In the genomic region with DNA sequence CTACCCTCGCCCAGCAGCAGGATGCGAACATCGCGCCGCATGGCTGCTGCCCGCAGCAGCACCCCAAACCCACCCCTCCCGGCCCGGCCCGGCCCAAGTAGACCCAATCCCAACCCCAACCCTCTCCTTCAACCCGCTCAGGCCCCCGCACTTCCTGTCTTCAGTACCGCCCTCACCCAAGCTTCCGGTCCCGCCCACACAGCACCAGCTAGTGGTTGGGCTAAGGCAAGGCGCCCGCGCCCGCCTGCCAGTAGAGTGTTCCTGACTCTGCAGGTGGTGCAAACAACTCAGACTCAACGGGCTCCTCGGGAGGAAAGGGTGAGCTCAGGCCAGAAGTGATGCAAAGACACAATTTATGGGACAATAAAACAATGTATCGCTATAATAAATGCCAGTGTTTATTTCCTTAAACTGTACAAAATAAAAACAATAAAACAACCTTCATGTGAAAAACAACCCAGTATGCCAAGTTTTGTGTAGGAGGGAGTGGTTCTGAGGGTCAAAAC, we compare ENCODE assay signal across 7 mouse cellular contexts. TPM values are rescaled to one million over a fixed set of nuclear protein-coding genes. Genes with fewer than 3 reads are reported as not detected.
A peak's percentile ranks its signal among the peaks of the same experiment; 100 is the strongest.
DNase-seq lines count a peak whose midpoint lies in the region; ATAC-seq lines count a peak whose summit lies in the region.

Gene Rhot2 (minus strand): TSS at position 456 of the 506 bp plus-strand sequence.

- no peaks in the 10 kb centered on the region for H3K27me3 ChIP-seq in intestine, embryonic 16.5 days (replicated peaks; ENCODE audit: control insufficient read depth, insufficient read depth, low read length)
- no peaks in the 10 kb centered on the region for H3K27me3 ChIP-seq in midbrain, embryonic 11.5 days (ENCODE audit: control insufficient read depth, insufficient read depth, low read length)

- peak within 1 kb of the TSS; percentile 79 for H3K4me2 ChIP-seq in intestine, embryonic 16.5 days (ENCODE audit: low read depth, low read length)
- peak within 1 kb of the TSS; percentile 94 for H3K4me2 ChIP-seq in midbrain, embryonic 11.5 days

- peak within 1 kb of the TSS; percentile 86 for H3K27ac ChIP-seq in intestine, embryonic 16.5 days (ENCODE audit: low read length)
- no peak within 1 kb of the TSS; the same call in 1 of the 2 replicates for H3K27ac ChIP-seq in midbrain, embryonic 11.5 days (ENCODE audit: low read depth, low read length)

- peak; percentile 97 for ATAC-seq in intestine, embryonic 16.5 days
- ATAC-seq in midbrain, embryonic 11.5 days (ENCODE audit: low FRiP score): peak; percentile 96

- under 1% methylated on average over 21 of the region's 21 CpGs for WGBS in intestine, embryonic 16.5 days
- 1% methylated on average over 21 of the region's 21 CpGs for WGBS in midbrain, embryonic 11.5 days

- H3K4me1 ChIP-seq in intestine, embryonic 16.5 days (ENCODE audit: control insufficient read depth, insufficient read depth, low read length): peaks cover 13% of the 10 kb centered on the region
- peaks cover 8% of the 10 kb centered on the region for H3K4me1 ChIP-seq in midbrain, embryonic 11.5 days (ENCODE audit: control insufficient read depth, insufficient read depth, low read length)

- H3K4me3 ChIP-seq in intestine, embryonic 16.5 days (ENCODE audit: low read length): peak within 1 kb of the TSS; percentile 85
- peak within 1 kb of the TSS; percentile 90 for H3K4me3 ChIP-seq in midbrain, embryonic 11.5 days (ENCODE audit: low read depth, low read length)

- intact Hi-C loops in gastrocnemius, postnatal 36 days (cut with DNase I): no loop called here
- intact Hi-C loops in left cerebral cortex, postnatal 36 days (cut with DNase I): no loop called here

- H3K9ac ChIP-seq in intestine, embryonic 16.5 days (ENCODE audit: low read depth, low read length): peak within 1 kb of the TSS; percentile 93
- peak within 1 kb of the TSS; percentile 89 for H3K9ac ChIP-seq in midbrain, embryonic 11.5 days (ENCODE audit: low read length)

- peaks cover 14% of the 10 kb centered on the region; the same call in 1 of the 2 replicates for H3K36me3 ChIP-seq in intestine, embryonic 16.5 days (ENCODE audit: control insufficient read depth, insufficient read depth, low read length)
- H3K36me3 ChIP-seq in midbrain, embryonic 11.5 days (ENCODE audit: control insufficient read depth, insufficient read depth, low read length): peaks cover 23% of the 10 kb centered on the region

- H3K9me3 ChIP-seq in intestine, embryonic 16.5 days (ENCODE audit: control insufficient read depth, low read length): no peaks in the 10 kb centered on the region
- H3K9me3 ChIP-seq in midbrain, embryonic 11.5 days (ENCODE audit: control insufficient read depth, low read length): no peaks in the 10 kb centered on the region

- peak; percentile 90 to 91 for DNase-seq in adrenal gland, adult 18-20 months (ENCODE audit: low spot score in 2 of 2)
- DNase-seq in embryo, embryonic 11 days: peak; percentile 97
- peak; percentile 90 to 94 for DNase-seq in gastrocnemius, postnatal 36 days
- DNase-seq in left cerebral cortex, postnatal 36 days (ENCODE audit: low spot score in 2 of 2): peak; percentile 92 to 94
- DNase-seq in midbrain, embryonic 11.5 days (ENCODE audit: low spot score, missing footprints): peak; percentile 99
- peak; percentile 91 for DNase-seq in skeletal muscle tissue, adult 2 months (ENCODE audit: low read depth, low spot score)

RNA-seq across cellular contexts. Expression of gene Rhot2, which starts in this region (rescaled TPM):
- total RNA-seq in adrenal gland, adult 18-20 months (2021): 100 to 1,000 TPM; 110 TPM
- 10 to 100 TPM; 63.4 to 68.4 TPM for total RNA-seq in gastrocnemius, postnatal 36 days (2021)
- 21.5 and 23.2 TPM in 2 replicates for polyA plus RNA-seq in intestine, embryonic 16.5 days (2015; fragmentation: Nextera tagmentation; extraction: Ambion mirVana)
- total RNA-seq in left cerebral cortex, postnatal 36 days (2021): 10 to 100 TPM; 73.7 to 86.7 TPM
- 7.0 and 8.7 TPM in 2 replicates for polyA plus RNA-seq in midbrain, embryonic 11.5 days (2014; fragmentation: Nextera tagmentation; extraction: Ambion mirVana)
